Mouse (Mus musculus) heart, postnatal 36 days (tissue): ENCODE results near the gene Marcksl1. TPM values are rescaled to one million over a fixed set of nuclear protein-coding genes. Genes with fewer than 3 reads are reported as not detected.

Experiments
- DNase-seq, 2 experiments: peaks; one replicate each; pipeline ENCODE4 v3.0.0; 2021 to 2022
- intact Hi-C: fragments of 180-260 bp; cut with DNase I; formaldehyde crosslinking; loops from one replicate; pipeline ENCODE4 v1.15.1; 2025
- total RNA-seq, 2 experiments: library from RNA; stranded (reverse); gene quantifications; 2 replicates each; pipeline ENCODE4 v1.2.3; 2021

Gene Marcksl1
- 1 to 10 TPM; 4.4 to 5.7 TPM for total RNA-seq

GRCm38 (mm10) chr4:129513086-129513767 lies at the start of gene Marcksl1:
Marcksl1 (plus strand) TSS chr4:129513581.
- DNase-seq: peak; percentile 79 to 83
- intact Hi-C loops: no loop called here

GRCm38 (mm10) chr4:129464286-129464815 lies 49.0 kb upstream of the Marcksl1 start:
- intact Hi-C loops: loop anchor here (5.0 kb wide), 1 partner anchor 138 kb away; the partner anchor contains the start of genes Eif3i and Tmem234
- no peak for DNase-seq

- no peak for DNase-seq
- intact Hi-C loops: no loop called here
Observed at GRCm38 (mm10) chr4:129476047-129476446, 37.3 kb upstream of the Marcksl1 start.

GRCm38 (mm10) chr4:129479863-129480262 lies 33.5 kb upstream of the Marcksl1 start:
- DNase-seq: no peak
- intact Hi-C loops: no loop called here

- no peak for DNase-seq
- intact Hi-C loops: no loop called here
Observed at GRCm38 (mm10) chr4:129481090-129481489, 32.3 kb upstream of the Marcksl1 start.

GRCm38 (mm10) chr4:129490972-129491880 lies 22.2 kb upstream of the Marcksl1 start, which contains the start of the genes Tssk3 and Fam229a:
Tssk3 (minus strand) TSS chr4:129491022.
Fam229a (plus strand) TSS chr4:129491190.
- intact Hi-C loops: no loop called here
- no peak for DNase-seq

- DNase-seq: no peak
- intact Hi-C loops: loop anchor here (1.0 to 5.0 kb wide), 3 partner anchors 20 to 113 kb away; partner anchors contain the start of gene Hdac1
Observed at GRCm38 (mm10) chr4:129494681-129495080, 18.7 kb upstream of the Marcksl1 start.

- no peak for DNase-seq
- intact Hi-C loops: loop anchor here (1.0 to 5.0 kb wide), 3 partner anchors 18 to 111 kb away; partner anchors contain the start of gene Hdac1
Observed at GRCm38 (mm10) chr4:129495672-129496562, 17.5 kb upstream of the Marcksl1 start.

- no peak for DNase-seq
- intact Hi-C loops: loop anchor here (5.0 kb wide), 1 partner anchor 111 kb away; no protein-coding TSS in a partner anchor
Observed at GRCm38 (mm10) chr4:129496631-129497030, 16.8 kb upstream of the Marcksl1 start.

GRCm38 (mm10) chr4:129498941-129499340 lies 14.4 kb upstream of the Marcksl1 start:
- DNase-seq: no peak
- intact Hi-C loops: loop anchor here (1.0 to 5.0 kb wide), 2 partner anchors 12 to 108 kb away; no protein-coding TSS in a partner anchor

GRCm38 (mm10) chr4:129500017-129500416 lies 13.4 kb upstream of the Marcksl1 start:
- intact Hi-C loops: no loop called here

GRCm38 (mm10) chr4:129500607-129501566 lies 12.5 kb upstream of the Marcksl1 start:
- peak; percentile 87 to 91 for DNase-seq
- intact Hi-C loops: no loop called here

More at GRCm38 (mm10) chr4:129500017-129500416, 13.4 kb upstream of the Marcksl1 start:
- DNase-seq: no peak

GRCm38 (mm10) chr4:129502327-129502888 lies 11.0 kb upstream of the Marcksl1 start:
- intact Hi-C loops: no loop called here
- DNase-seq: no peak

- intact Hi-C loops: no loop called here
- no peak for DNase-seq
Observed at GRCm38 (mm10) chr4:129502901-129503444, 10.4 kb upstream of the Marcksl1 start.

- intact Hi-C loops: no loop called here
- no peak for DNase-seq
Observed at GRCm38 (mm10) chr4:129505511-129505910, 7.9 kb upstream of the Marcksl1 start.

- intact Hi-C loops: no loop called here
- no peak for DNase-seq
Observed at GRCm38 (mm10) chr4:129507434-129508236, 5.7 kb upstream of the Marcksl1 start.

GRCm38 (mm10) chr4:129508237-129508515 lies 5.2 kb upstream of the Marcksl1 start:
- intact Hi-C loops: no loop called here
- no peak for DNase-seq
